Comparison of ENCODE assay signal across 8 mouse cellular contexts in genomic region chr17:83861444-83862133, GRCm38 (mm10). TPM values are rescaled to one million over a fixed set of nuclear protein-coding genes. Genes with fewer than 3 reads are reported as not detected.
A peak's percentile ranks its signal among the peaks of the same experiment; 100 is the strongest.
DNase-seq lines count a peak whose midpoint lies in the region; ATAC-seq and TF ChIP-seq lines count a peak whose summit lies in the region.

No protein-coding gene starts in this region.

- H3K79me2 ChIP-seq in CH12.LX (replicated peaks; ENCODE audit: control insufficient read depth, extremely low read depth, insufficient read depth, poor library complexity, severe bottlenecking): no peaks in the 10 kb centered on the region

- H3K27ac ChIP-seq in CH12.LX (ENCODE audit: insufficient read depth, low read depth): peak overlapping the region; percentile 79
- H3K27ac ChIP-seq in forebrain, embryonic 12.5 days: peak overlapping the region; percentile 89
- H3K27ac ChIP-seq in liver, postnatal 0 days (ENCODE audit: low read depth): peak overlapping the region; percentile 85
- H3K27ac ChIP-seq in neural tube, embryonic 14.5 days (ENCODE audit: low read depth, low read length): peak overlapping the region; percentile 86

- peak; percentile 95 for ATAC-seq in forebrain, embryonic 12.5 days (ENCODE audit: low FRiP score)
- ATAC-seq in liver, postnatal 0 days: peak; percentile 92
- ATAC-seq in neural tube, embryonic 14.5 days (ENCODE audit: low read depth): peak; percentile 95

- peak overlapping the region; percentile 58 to 76 (median 73) for H3K4me3 ChIP-seq in CH12.LX (replicated peaks in 1 of 3; ENCODE audit: low read depth in 2 of 3, low read length in 2 of 3, poor library complexity in 1 of 3)
- peak overlapping the region; percentile 74 for H3K4me3 ChIP-seq in forebrain, embryonic 12.5 days (replicated peaks)
- H3K4me3 ChIP-seq in liver, postnatal 0 days (ENCODE audit: low read depth, low read length): peak overlapping the region; percentile 76
- H3K4me3 ChIP-seq in neural tube, embryonic 14.5 days (ENCODE audit: low read depth, low read length): peak overlapping the region; percentile 68

- peak overlapping the region; percentile 27 for H3K4me2 ChIP-seq in CH12.LX (ENCODE audit: insufficient read depth, low read depth, poor library complexity, severe bottlenecking)
- peak overlapping the region; percentile 75 for H3K4me2 ChIP-seq in forebrain, embryonic 12.5 days
- peak overlapping the region; percentile 78 for H3K4me2 ChIP-seq in liver, postnatal 0 days (ENCODE audit: low read depth, low read length)
- H3K4me2 ChIP-seq in neural tube, embryonic 14.5 days (ENCODE audit: low read depth, low read length): peak overlapping the region; percentile 72

- H3K9ac ChIP-seq in CH12.LX (ENCODE audit: insufficient read depth, low read depth): peak overlapping the region; percentile 64
- peak overlapping the region; percentile 71 for H3K9ac ChIP-seq in forebrain, embryonic 12.5 days
- H3K9ac ChIP-seq in liver, postnatal 0 days (replicated peaks): peak overlapping the region; percentile 82
- peak overlapping the region; percentile 69 for H3K9ac ChIP-seq in neural tube, embryonic 14.5 days (replicated peaks; ENCODE audit: low read depth, low read length)

- H3K9me3 ChIP-seq in CH12.LX (replicated peaks; ENCODE audit: low read length): no peaks in the 10 kb centered on the region
- H3K9me3 ChIP-seq in forebrain, embryonic 12.5 days: 0 out of 2 replicates have a peak, but pooled peaks cover 3% of the 10 kb centered on the region
- H3K9me3 ChIP-seq in liver, postnatal 0 days (ENCODE audit: low read length): no peaks in the 10 kb centered on the region
- H3K9me3 ChIP-seq in neural tube, embryonic 14.5 days (ENCODE audit: control insufficient read depth, low read length): no peaks in the 10 kb centered on the region

- in situ Hi-C loops in CH12.LX (cut with MboI; ENCODE audit: low pct_ligation_motif_present, low pct_unique_long_range_greater_than_20kb, low sequenced_read_pairs): loop anchor here (10.0 kb wide), 1 partner anchor 587 kb away; no protein-coding TSS in a partner anchor

- TF ChIP-seq EP300 in CH12.LX (IDR thresholded peaks at IDR 0.05; ENCODE audit: low read length): no peak
- no peak for TF ChIP-seq EP300 in liver, postnatal 0 days (IDR thresholded peaks at IDR 0.05; ENCODE audit: low read depth)

- no peaks in the 10 kb centered on the region for H3K27me3 ChIP-seq in CH12.LX (replicated peaks)
- H3K27me3 ChIP-seq in forebrain, embryonic 12.5 days: peaks cover 12% of the 10 kb centered on the region
- H3K27me3 ChIP-seq in liver, postnatal 0 days (ENCODE audit: insufficient read depth, low read length): 0 out of 2 replicates have a peak, but pooled peaks cover 3% of the 10 kb centered on the region
- H3K27me3 ChIP-seq in neural tube, embryonic 14.5 days (ENCODE audit: control insufficient read depth, insufficient read depth, low read length): no peaks in the 10 kb centered on the region

- H3K36me3 ChIP-seq in CH12.LX (replicated peaks in 1 of 2; ENCODE audit: control insufficient read depth in 1 of 2, insufficient read depth in 1 of 2, low read length in 1 of 2): no peaks in the 10 kb centered on the region
- no peaks in the 10 kb centered on the region for H3K36me3 ChIP-seq in forebrain, embryonic 12.5 days (replicated peaks)
- no peaks in the 10 kb centered on the region for H3K36me3 ChIP-seq in liver, postnatal 0 days (replicated peaks; ENCODE audit: insufficient read depth, low read length)
- H3K36me3 ChIP-seq in neural tube, embryonic 14.5 days (ENCODE audit: control insufficient read depth, insufficient read depth, low read length): no peaks in the 10 kb centered on the region

- intact Hi-C loops in heart, postnatal 10 days (cut with DNase I): no loop called here

- no peak for TF ChIP-seq RAD21 in CH12.LX (IDR thresholded peaks at IDR 0.05; ENCODE audit: low read depth, low read length)

- TF ChIP-seq POLR2A in CH12.LX (IDR thresholded peaks at IDR 0.05; ENCODE audit: low read depth, low read length): peak; percentile 56; the same call in 1 of the 2 replicates

- DNase-seq in CH12.LX (ENCODE audit: extremely low read depth): peak; percentile 95
- DNase-seq in c-Kit-positive CD71-positive TER-119-negative erythroid progenitor cells, embryonic 14.5 days (ENCODE audit: low read depth): peak; percentile 86
- DNase-seq in heart, postnatal 10 days: peak; percentile 98
- peak; percentile 77 for DNase-seq in large intestine, adult 2 months (ENCODE audit: low read depth, low spot score)
- DNase-seq in liver, postnatal 0 days: peak; percentile 97
- DNase-seq in testis, postnatal 10 days (ENCODE audit: low spot score): peak; percentile 97

- under 1% methylated on average over 62 of the region's 62 CpGs for WGBS in forebrain, embryonic 12.5 days
- WGBS in large intestine, adult 2 months: under 1% methylated on average over 62 of the region's 62 CpGs
- WGBS in liver, postnatal 0 days (ENCODE audit: insufficient replicate concordance): 2% methylated on average over 62 of the region's 62 CpGs
- under 1% methylated on average over 60 of the region's 62 CpGs for WGBS in neural tube, embryonic 14.5 days

- dilution Hi-C loops in CH12.LX (cut with MboI; ENCODE audit: extremely low pct_ligation_motif_present, extremely low pct_unique_long_range_greater_than_20kb, low sequenced_read_pairs): no loop called here

- H3K4me1 ChIP-seq in CH12.LX (ENCODE audit: control insufficient read depth in 1 of 2, insufficient read depth in 2 of 2): peaks cover 3 to 5% of the 10 kb centered on the region in 2 experiments; a peak in 3 of 4 replicates
- peaks cover 5% of the 10 kb centered on the region; the same call in 1 of the 2 replicates for H3K4me1 ChIP-seq in forebrain, embryonic 12.5 days
- H3K4me1 ChIP-seq in liver, postnatal 0 days (ENCODE audit: insufficient read depth): peaks cover 11% of the 10 kb centered on the region
- peaks cover 6% of the 10 kb centered on the region; the same call in 1 of the 2 replicates for H3K4me1 ChIP-seq in neural tube, embryonic 14.5 days (ENCODE audit: control insufficient read depth, insufficient read depth, low read length)

- TF ChIP-seq CTCF in CH12.LX (conservative IDR thresholded peaks at IDR 0.05 in 1 of 2, IDR thresholded peaks at IDR 0.05 in 1 of 2; ENCODE audit: low read depth in 2 of 2, low read length in 2 of 2): no peak
- TF ChIP-seq CTCF in liver, postnatal 0 days (IDR thresholded peaks at IDR 0.05; ENCODE audit: low read depth): peak; percentile 10; the same call in 1 of the 2 replicates

TF ChIP-seq in CH12.LX, 34 proteins besides CTCF, POLR2A, EP300 and RAD21:
- TF ChIP-seq ELF1 (IDR thresholded peaks at IDR 0.05; ENCODE audit: low read depth, low read length) (peak; percentile 97), MAX (IDR thresholded peaks at IDR 0.05; ENCODE audit: low read length) (no peak), PAX5 (IDR thresholded peaks at IDR 0.05; ENCODE audit: low read length) (no peak), MXI1 (IDR thresholded peaks at IDR 0.05; ENCODE audit: low read depth, low read length) (no peak), CHD1 (IDR thresholded peaks at IDR 0.05; ENCODE audit: low read depth, low read length) (no peak), E2F4 (IDR thresholded peaks at IDR 0.05; ENCODE audit: insufficient replicate concordance, low read depth, low read length) (no peak), TCF12 (IDR thresholded peaks at IDR 0.05; ENCODE audit: low read depth, low read length) (peak; percentile 52; the same call in 1 of the 2 replicates), USF1 (IDR thresholded peaks at IDR 0.05; ENCODE audit: low read depth, low read length) (no peak), NELFE (IDR thresholded peaks at IDR 0.05; ENCODE audit: low read depth, low read length) (0 out of 2 replicates have a peak, but pooled peaks have one; percentile 35), KAT2A (IDR thresholded peaks at IDR 0.05; ENCODE audit: insufficient replicate concordance, low read length) (peak; percentile 80; the same call in 1 of the 2 replicates), ZMIZ1 (IDR thresholded peaks at IDR 0.05; ENCODE audit: low read depth, low read length) (no peak), JUND (conservative IDR thresholded peaks at IDR 0.05; ENCODE audit: low read depth, low read length) (no peak), CHD2 (IDR thresholded peaks at IDR 0.05; ENCODE audit: low read length) (no peak), UBTF (IDR thresholded peaks at IDR 0.05; ENCODE audit: low read depth, low read length) (peak; percentile 98), MAFK (IDR thresholded peaks at IDR 0.05; ENCODE audit: insufficient replicate concordance, low read length) (peak; percentile 96), NRF1 (IDR thresholded peaks at IDR 0.05; ENCODE audit: low read depth, low read length) (peak; percentile 92), HCFC1 (IDR thresholded peaks at IDR 0.05; ENCODE audit: low read depth, low read length) (0 out of 2 replicates have a peak, but pooled peaks have one; percentile 23), USF2 (conservative IDR thresholded peaks at IDR 0.05; ENCODE audit: low read depth, low read length) (no peak; the same call in 1 of the 2 replicates), MEF2A (IDR thresholded peaks at IDR 0.05; ENCODE audit: borderline replicate concordance, low read depth, low read length) (no peak), BHLHE40 (IDR thresholded peaks at IDR 0.05; ENCODE audit: low read depth, low read length) (peak; percentile 41; the same call in 1 of the 2 replicates), TBP (conservative IDR thresholded peaks at IDR 0.05; ENCODE audit: low read depth, low read length) (peak; percentile 99), ZNF384 (IDR thresholded peaks at IDR 0.05; ENCODE audit: low read depth, low read length) (no peak), ZC3H11A (IDR thresholded peaks at IDR 0.05; ENCODE audit: low read depth, low read length) (no peak), IRF4 (IDR thresholded peaks at IDR 0.05; ENCODE audit: low read depth, low read length) (0 out of 2 replicates have a peak, but pooled peaks have one; percentile 13)

RNA-seq across cellular contexts. Expression of gene Haao, which starts 13.8 kb away (rescaled TPM):
- total RNA-seq in CH12.LX (2012; rRNA removed): 12.3 and 18.6 TPM in 2 replicates
- 19.1 and 21.7 TPM in 2 replicates for total RNA-seq in CH12.LX (2014; rRNA removed)
- 30.6 and 33.8 TPM in 2 replicates for polyA plus RNA-seq in CH12.LX (2012; ENCODE audit: insufficient read length, low read depth)
- polyA plus RNA-seq in forebrain, embryonic 12.5 days (2016; fragmentation: Nextera tagmentation; extraction: Ambion mirVana): not detected in 2 replicates
- not detected for total RNA-seq in heart, postnatal 10 days (2021)
- 4.3 and 5.2 TPM in 2 replicates for polyA plus RNA-seq in large intestine, adult 2 months (2012; rRNA removed)
- polyA plus RNA-seq in liver, postnatal 0 days (2015; fragmentation: Nextera tagmentation; extraction: Ambion mirVana): 93.3 and 104 TPM in 2 replicates
- polyA plus RNA-seq in neural tube, embryonic 14.5 days (2014; fragmentation: Nextera tagmentation; extraction: Ambion mirVana): 0.16 TPM in 1 of 2 replicates, not detected in the other

Comparison
In these comparisons a context has a peak if more than half of its experiments do, and no peak if none do; other contexts are left out.
1. Peak in every context shown above with its lines: DNase-seq, ATAC-seq, H3K4me3 ChIP-seq and H3K27ac ChIP-seq.
2. H3K4me2 ChIP-seq: peak in every context shown above with its lines; median percentile 78 in liver, postnatal 0 days; 75 in forebrain, embryonic 12.5 days; 72 in neural tube, embryonic 14.5 days; 27 in CH12.LX.